Mouse (Mus musculus) liver, embryonic 14.5 days (tissue): ENCODE data around the gene Man2c1. TPM values are rescaled to one million over a fixed set of nuclear protein-coding genes. Genes with fewer than 3 reads are reported as not detected.

Experiments
- ATAC-seq: fragments of 200-750 bp; cut with Nextera tagmentation; 2 replicates; pipeline ENCODE4 v1.8.0; 2017; ENCODE audit warnings: moderate number of reproducible peaks, mild to moderate bottlenecking, moderate library complexity; ENCODE audit not compliant: insufficient read depth
- DNase-seq, 3 experiments: peaks; one replicate each; pipeline ENCODE4 v3.0.0-alpha.2; 2012 to 2013; ENCODE audit warnings: low read depth in 3 of 3, low spot score in 3 of 3
- H3K27ac ChIP-seq: fragments of 300-500 bp; sonication (generic); 2 replicates; pipeline ENCODE4 v1.5.1; 2014; ENCODE audit warnings: moderate library complexity, mild to moderate bottlenecking, control low read depth, inconsistent platforms
- H3K27me3 ChIP-seq: fragments of 300-500 bp; sonication (generic); 2 replicates; pipeline ENCODE4 v1.6.1; 2014; ENCODE audit warnings: mild to moderate bottlenecking, low read length, moderate library complexity; ENCODE audit not compliant: control insufficient read depth, insufficient read depth
- H3K36me3 ChIP-seq: fragments of 300-500 bp; sonication (generic); replicated peaks from 2 replicates; pipeline ENCODE4 v1.6.1; 2014; ENCODE audit warnings: low read depth; ENCODE audit not compliant: control insufficient read depth, insufficient read depth
- H3K4me1 ChIP-seq, 2 experiments: fragments of 200-500 bp in 1 of 2; fragments of 300-500 bp in 1 of 2; sonication (generic) in 1 of 2; replicated peaks; 2 replicates each; pipeline ENCODE4 v1.6.1; 2012 to 2014; ENCODE audit warnings: antibody characterized with exemption in 1 of 2, inconsistent platforms in 1 of 2, low read length in 1 of 2; ENCODE audit not compliant: control insufficient read depth in 2 of 2, insufficient read depth in 2 of 2
- H3K4me2 ChIP-seq: fragments of 300-500 bp; sonication (generic); 2 replicates; pipeline ENCODE4 v1.6.1; 2014; ENCODE audit warnings: low read depth, mild to moderate bottlenecking, control low read depth, moderate library complexity
- H3K4me3 ChIP-seq, 2 experiments: fragments of 200-500 bp in 1 of 2; fragments of 300-500 bp in 1 of 2; sonication (generic) in 1 of 2; 2 replicates each; pipeline ENCODE4 v1.5.1; 2012 to 2014; ENCODE audit warnings: low read depth in 2 of 2, low read length in 2 of 2, mild to moderate bottlenecking in 2 of 2, control low read depth in 1 of 2, inconsistent platforms in 1 of 2, moderate library complexity in 1 of 2; ENCODE audit not compliant: insufficient read depth in 1 of 2
- H3K9ac ChIP-seq: fragments of 300-500 bp; sonication (generic); replicated peaks from 2 replicates; pipeline ENCODE4 v1.6.1; 2014; ENCODE audit warnings: mild to moderate bottlenecking, control low read depth, moderate library complexity
- H3K9me3 ChIP-seq: fragments of 300-500 bp; sonication (generic); 2 replicates; pipeline ENCODE4 v1.6.1; 2016; ENCODE audit warnings: low read length, mixed read lengths; ENCODE audit not compliant: control insufficient read depth
- CTCF ChIP-seq: IDR thresholded peaks from 2 replicates; pipeline ENCODE4 v1.5.1; 2016; ENCODE audit warnings: antibody characterized with exemption, low read depth, control low read depth
- EP300 ChIP-seq: IDR thresholded peaks from 2 replicates; pipeline ENCODE4 v1.6.1; 2016; ENCODE audit warnings: antibody characterized with exemption, low read depth
- WGBS: fragments of 180-500 bp; shearing (Covaris S2); extraction: QIAGEN DNeasy Blood & Tissue Kit; methylation state at CpG from one replicate; pipeline ENCODE4 v1.1.7; 2014; ENCODE audit not compliant: insufficient replicate concordance; 5-methylcytosine and 5-hydroxymethylcytosine counted together
- polyA plus RNA-seq, 2 experiments: library from polyadenylated mRNA; depleted of rRNA in 1 of 2; stranded (reverse) in 1 of 2; unstranded in 1 of 2; fragments of >200 nt; fragmentation: Nextera tagmentation in 1 of 2; extraction: Ambion mirVana in 1 of 2; gene quantifications; 2 replicates each; pipeline versions ENCODE4 v1.2.1 to v1.2.3; 2012 to 2014

Gene Man2c1
- polyA plus RNA-seq, 2 experiments = 7.4 to 27.1 TPM

GRCm38 (mm10) chr9:57163137-57163536, 32.6 kb downstream of the Man2c1 start:
- 33% methylated on average over 2 of the region's 2 CpGs for WGBS
- H3K9ac ChIP-seq = no peak overlapping the region
- no peak for ATAC-seq

DNA sequence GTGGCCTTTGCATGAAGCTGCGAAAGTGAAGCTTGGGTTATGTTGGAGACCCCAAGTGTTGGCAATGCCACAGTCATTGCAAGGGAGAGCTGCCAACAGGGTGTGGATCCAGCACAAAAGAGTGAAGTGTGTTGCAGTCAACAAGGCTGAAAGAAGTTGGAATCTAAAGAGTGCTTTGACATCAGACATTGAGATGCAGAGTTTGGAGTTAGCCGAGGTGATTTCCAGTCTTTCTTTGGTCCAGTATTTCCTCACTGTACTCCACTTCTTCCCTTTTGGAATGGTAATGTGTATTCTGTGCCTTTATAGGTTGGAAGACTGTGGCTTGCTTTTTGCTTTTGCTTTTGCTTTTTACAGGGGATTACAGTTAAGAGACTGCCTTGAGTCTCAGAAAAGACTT, 35.7 kb downstream of the Man2c1 start:
- no peak for TF ChIP-seq CTCF
- TF ChIP-seq EP300 = no peak
- no peaks in the 10 kb centered on the region for H3K27me3 ChIP-seq
- H3K36me3 ChIP-seq = no peaks in the 10 kb centered on the region
- no peaks in the 10 kb centered on the region for H3K9me3 ChIP-seq
- 0 out of 4 replicates have a peak, but pooled peaks cover 0 to 1% of the 10 kb centered on the region in 2 experiments for H3K4me1 ChIP-seq
- no peak overlapping the region for H3K4me3 ChIP-seq
- ATAC-seq (no peak), DNase-seq (no peak)
- H3K4me2 ChIP-seq = no peak overlapping the region
- H3K27ac ChIP-seq = no peak overlapping the region
- no peak overlapping the region for H3K9ac ChIP-seq
- 59% methylated on average over 2 of the region's 2 CpGs for WGBS

More at GRCm38 (mm10) chr9:57163137-57163536, 32.6 kb downstream of the Man2c1 start:
- H3K4me3 ChIP-seq = no peak overlapping the region
- peaks cover 0 to 4% of the 10 kb centered on the region in 2 experiments; a peak in 2 of 4 replicates for H3K4me1 ChIP-seq
- no peaks in the 10 kb centered on the region for H3K36me3 ChIP-seq
- no peaks in the 10 kb centered on the region for H3K9me3 ChIP-seq
- H3K27ac ChIP-seq = no peak overlapping the region
- H3K27me3 ChIP-seq = no peaks in the 10 kb centered on the region
- TF ChIP-seq EP300 (no peak), CTCF (no peak)
- no peak for DNase-seq
- no peak overlapping the region for H3K4me2 ChIP-seq

- no peak overlapping the region for H3K9ac ChIP-seq
- ATAC-seq (no peak), DNase-seq (no peak)
Measured at GRCm38 (mm10) chr9:57168411-57168810, 37.9 kb downstream of the Man2c1 start.

More at GRCm38 (mm10) chr9:57168411-57168810, 37.9 kb downstream of the Man2c1 start:
- H3K36me3 ChIP-seq = no peaks in the 10 kb centered on the region
- TF ChIP-seq CTCF (no peak), EP300 (no peak)
- H3K4me3 ChIP-seq = no peak overlapping the region
- H3K4me2 ChIP-seq = no peak overlapping the region
- no peak overlapping the region for H3K27ac ChIP-seq
- H3K9me3 ChIP-seq = no peaks in the 10 kb centered on the region
- 62% methylated on average over 5 of the region's 5 CpGs for WGBS
- no peaks in the 10 kb centered on the region for H3K4me1 ChIP-seq
- H3K27me3 ChIP-seq = no peaks in the 10 kb centered on the region

Other genes starting within 250 kb of the Man2c1 start
- gene Snx33, start 202.3 kb upstream of the Man2c1 start, polyA plus RNA-seq (2012; rRNA removed) = 0.74 and 0.78 TPM in 2 replicates
- 0.62 and 0.66 TPM in 2 replicates for gene Snx33, start 202.3 kb upstream of the Man2c1 start, polyA plus RNA-seq (2014; fragmentation: Nextera tagmentation; extraction: Ambion mirVana)
- 69.2 and 93.9 TPM in 2 replicates for gene Imp3, start 193.2 kb upstream of the Man2c1 start, polyA plus RNA-seq (2012; rRNA removed)
- gene Imp3, start 193.2 kb upstream of the Man2c1 start, polyA plus RNA-seq (2014; fragmentation: Nextera tagmentation; extraction: Ambion mirVana) = 49.0 and 49.8 TPM in 2 replicates
- 3.6 and 4.6 TPM in 2 replicates for gene Snupn, start 179.8 kb upstream of the Man2c1 start, polyA plus RNA-seq (2012; rRNA removed)
- gene Snupn, start 179.8 kb upstream of the Man2c1 start, polyA plus RNA-seq (2014; fragmentation: Nextera tagmentation; extraction: Ambion mirVana) = 8.7 and 8.8 TPM in 2 replicates
- gene Ptpn9, start 135.8 kb upstream of the Man2c1 start, polyA plus RNA-seq (2012; rRNA removed) = 3.1 and 3.4 TPM in 2 replicates
- 2.7 and 4.0 TPM in 2 replicates for gene Ptpn9, start 135.8 kb upstream of the Man2c1 start, polyA plus RNA-seq (2014; fragmentation: Nextera tagmentation; extraction: Ambion mirVana)
- 20.5 and 21.6 TPM in 2 replicates for gene Sin3a, start 58.6 kb upstream of the Man2c1 start, polyA plus RNA-seq (2012; rRNA removed)
- gene Sin3a, start 58.6 kb upstream of the Man2c1 start, polyA plus RNA-seq (2014; fragmentation: Nextera tagmentation; extraction: Ambion mirVana) = 14.9 and 16.9 TPM in 2 replicates
- 1.4 and 1.5 TPM in 2 replicates for gene Neil1, start 17.6 kb downstream of the Man2c1 start, polyA plus RNA-seq (2012; rRNA removed)
- gene Neil1, start 17.6 kb downstream of the Man2c1 start, polyA plus RNA-seq (2014; fragmentation: Nextera tagmentation; extraction: Ambion mirVana) = 0.95 and 1.00 TPM in 2 replicates
- 45.8 and 51.4 TPM in 2 replicates for gene Commd4, start 27.6 kb downstream of the Man2c1 start, polyA plus RNA-seq (2012; rRNA removed)
- 57.1 and 65.2 TPM in 2 replicates for gene Commd4, start 27.6 kb downstream of the Man2c1 start, polyA plus RNA-seq (2014; fragmentation: Nextera tagmentation; extraction: Ambion mirVana)
- gene Trcg1, start 105.9 kb downstream of the Man2c1 start, polyA plus RNA-seq (2012; rRNA removed) = not detected in 2 replicates
- not detected in 2 replicates for gene Trcg1, start 105.9 kb downstream of the Man2c1 start, polyA plus RNA-seq (2014; fragmentation: Nextera tagmentation; extraction: Ambion mirVana)
- gene 1700017B05Rik, start 131.9 kb downstream of the Man2c1 start, polyA plus RNA-seq (2012; rRNA removed) = 8.1 and 10.3 TPM in 2 replicates
- gene 1700017B05Rik, start 131.9 kb downstream of the Man2c1 start, polyA plus RNA-seq (2014; fragmentation: Nextera tagmentation; extraction: Ambion mirVana) = 12.6 and 13.3 TPM in 2 replicates